Mouse (Mus musculus) liver, adult 2 months (tissue): ENCODE measurements at regions not wholly inside any gene's neighbourhood (a gene's known extent, or its start where the extent isn't known, plus 50 kb on each side); places are given as distances from the start of the nearest gene placed in this dataset.

Source experiments
- CTCF ChIP-seq: fragments of 200-500 bp; IDR thresholded peaks from 2 replicates; pipeline ENCODE4 v1.5.1; 2011; ENCODE audit warnings: low read depth, low read length, control low read depth
- POLR2A ChIP-seq: fragments of 200-500 bp; IDR thresholded peaks from 2 replicates; pipeline ENCODE4 v1.6.1; 2011; ENCODE audit warnings: low read length, control low read depth; ENCODE audit not compliant: insufficient read depth; ENCODE audit errors: extremely low read depth

GRCm38 (mm10) chr2:74036043-74036442 lies 124.9 kb upstream of the Atp5g3 start:
- TF ChIP-seq CTCF (no peak), POLR2A (no peak)
